In the genomic region with DNA sequence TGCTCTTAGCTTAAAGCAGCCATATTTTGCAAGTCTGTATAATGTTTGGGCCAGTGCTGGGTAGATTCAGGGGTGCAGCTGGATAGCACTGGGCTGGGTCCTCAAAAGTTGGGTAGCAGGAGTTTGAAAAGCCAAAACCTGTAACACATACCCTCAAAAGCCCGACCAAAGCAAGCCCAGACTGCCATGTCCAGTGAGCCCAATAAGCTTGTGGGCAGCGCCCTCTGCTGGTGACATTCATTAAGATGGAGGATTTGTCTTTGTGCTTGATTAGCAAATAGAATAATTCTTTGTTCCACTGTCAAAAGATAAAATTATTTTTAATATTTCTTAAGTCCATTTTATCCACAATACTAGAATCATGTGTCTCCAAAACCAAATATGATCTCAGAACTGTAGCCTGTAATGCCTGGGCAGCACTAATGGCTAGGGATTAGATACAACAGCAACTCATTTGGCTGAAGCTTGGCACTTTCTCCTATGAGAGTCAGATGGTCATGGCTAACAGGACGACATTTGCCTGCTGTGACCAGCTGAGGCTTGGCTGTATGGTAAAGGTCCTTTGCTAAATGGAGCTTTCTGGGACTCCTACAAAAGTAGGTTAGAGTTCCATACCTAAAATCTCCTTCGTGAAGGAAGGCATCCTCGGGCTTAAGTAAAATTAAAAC, we compare ENCODE assay signal across 9 mouse cellular contexts. TPM values are rescaled to one million over a fixed set of nuclear protein-coding genes. Genes with fewer than 3 reads are reported as not detected.
A peak's percentile ranks its signal among the peaks of the same experiment; 100 is the strongest.
DNase-seq lines count a peak whose midpoint lies in the region; ATAC-seq and TF ChIP-seq lines count a peak whose summit lies in the region.
"Had no signal": no experiment of that assay in that cellular context is flagged by ENCODE, and none has a peak within 500 bp of the region (broad histone marks: within the 10 kb centered on the region; RNA-seq: fewer than 3 reads in every experiment).

No protein-coding gene starts in this region.

- H3K36me3 ChIP-seq in forebrain, embryonic 12.5 days (replicated peaks) = no peaks in the 10 kb centered on the region
- no peaks in the 10 kb centered on the region for H3K36me3 ChIP-seq in hindbrain, embryonic 13.5 days
- H3K36me3 ChIP-seq in midbrain, embryonic 16.5 days (ENCODE audit: control insufficient read depth, insufficient read depth, low read length) = no peaks in the 10 kb centered on the region
- H3K36me3 ChIP-seq in spleen, adult 2 months (ENCODE audit: control insufficient read depth, insufficient read depth, low read length) = no peaks in the 10 kb centered on the region

- in situ Hi-C loops in Patski (cut with MboI; ENCODE audit: low pct_unique_long_range_greater_than_20kb) = loop anchor here (5.0 kb wide), 1 partner anchor 468 kb away; no protein-coding TSS in a partner anchor

- no peak overlapping the region for H3K27ac ChIP-seq in forebrain, embryonic 12.5 days
- no peak overlapping the region for H3K27ac ChIP-seq in hindbrain, embryonic 13.5 days
- H3K27ac ChIP-seq in midbrain, embryonic 16.5 days (ENCODE audit: low read length) = no peak overlapping the region
- no peak overlapping the region for H3K27ac ChIP-seq in spleen, adult 2 months (ENCODE audit: insufficient read depth, low read length)

- 41% methylated on average over 5 of the region's 5 CpGs for WGBS in forebrain, embryonic 12.5 days
- 41% methylated on average over 5 of the region's 5 CpGs for WGBS in hindbrain, embryonic 13.5 days
- WGBS in midbrain, embryonic 16.5 days = 41% methylated on average over 5 of the region's 5 CpGs
- 39% methylated on average over 5 of the region's 5 CpGs for WGBS in spleen, adult 2 months

- no peaks in the 10 kb centered on the region for H3K4me1 ChIP-seq in forebrain, embryonic 12.5 days
- H3K4me1 ChIP-seq in hindbrain, embryonic 13.5 days (replicated peaks) = no peaks in the 10 kb centered on the region
- no peaks in the 10 kb centered on the region for H3K4me1 ChIP-seq in midbrain, embryonic 16.5 days (ENCODE audit: control insufficient read depth, insufficient read depth, low read length)
- H3K4me1 ChIP-seq in spleen, adult 2 months (ENCODE audit: control insufficient read depth, insufficient read depth, insufficient read length) = peaks cover 3% of the 10 kb centered on the region; the same call in 1 of the 2 replicates

- no peak for TF ChIP-seq POLR2A in spleen, adult 2 months (IDR thresholded peaks at IDR 0.05; ENCODE audit: low read depth, low read length)

- no peaks in the 10 kb centered on the region for H3K9me3 ChIP-seq in forebrain, embryonic 12.5 days
- H3K9me3 ChIP-seq in hindbrain, embryonic 13.5 days = no peaks in the 10 kb centered on the region
- H3K9me3 ChIP-seq in midbrain, embryonic 16.5 days (replicated peaks; ENCODE audit: control insufficient read depth, low read length, poor library complexity, severe bottlenecking) = no peaks in the 10 kb centered on the region

- peak; percentile 87 for TF ChIP-seq CTCF in Patski (IDR thresholded peaks at IDR 0.05)
- TF ChIP-seq CTCF in spleen, adult 2 months (IDR thresholded peaks at IDR 0.05; ENCODE audit: extremely low read depth, insufficient read depth, insufficient read length, insufficient replicate concordance) = peak; percentile 82; the same call in 1 of the 2 replicates

- no peak overlapping the region for H3K9ac ChIP-seq in forebrain, embryonic 12.5 days
- no peak overlapping the region for H3K9ac ChIP-seq in hindbrain, embryonic 13.5 days
- no peak overlapping the region for H3K9ac ChIP-seq in midbrain, embryonic 16.5 days (ENCODE audit: low read depth, low read length)

- DNase-seq in Patski (ENCODE audit: low read depth, low spot score) = peak; percentile 22
- DNase-seq in c-Kit-negative CD71-positive TER-119-positive erythroid progenitor cells, embryonic 14.5 days (ENCODE audit: low read depth, low spot score) = peak; percentile 19
- peak; percentile 77 to 84 for DNase-seq in left cerebral cortex, postnatal 10 days (ENCODE audit: extremely low spot score in 1 of 2, low spot score in 2 of 2)
- DNase-seq in spleen, adult 2 months (ENCODE audit: low read depth in 1 of 2, low spot score in 2 of 2) = peak; percentile 39 to 68

- CTCF ChIA-PET in Patski (lab: Charles Lee) = interaction anchor here (0.8 to 1.5 kb wide), 6 partner anchors 14 to 464 kb away, joined by 3 to 5 read pairs (median 3); no protein-coding TSS in a partner anchor

- H3K4me2 ChIP-seq in forebrain, embryonic 12.5 days = no peak overlapping the region
- no peak overlapping the region for H3K4me2 ChIP-seq in hindbrain, embryonic 13.5 days
- H3K4me2 ChIP-seq in midbrain, embryonic 16.5 days (ENCODE audit: low read length) = no peak overlapping the region

- POLR2A ChIA-PET in Patski (lab: Charles Lee) = no interaction called here

- H3K4me3 ChIP-seq in forebrain, embryonic 12.5 days (replicated peaks) = no peak overlapping the region
- H3K4me3 ChIP-seq in hindbrain, embryonic 13.5 days = no peak overlapping the region
- H3K4me3 ChIP-seq in midbrain, embryonic 16.5 days (ENCODE audit: low read depth, low read length) = no peak overlapping the region
- H3K4me3 ChIP-seq in spleen, adult 2 months (ENCODE audit: extremely low read depth, insufficient read depth, insufficient read length) = no peak overlapping the region
- H3K4me3 ChIP-seq: megakaryocyte, embryonic 14.5 days had no signal

- no peak for ATAC-seq in Patski
- ATAC-seq in forebrain, embryonic 12.5 days (ENCODE audit: low FRiP score) = peak; percentile 71
- peak; percentile 63 for ATAC-seq in hindbrain, embryonic 13.5 days (ENCODE audit: low FRiP score)
- peak; percentile 66; the same call in 1 of the 2 replicates for ATAC-seq in midbrain, embryonic 16.5 days
- no peak for ATAC-seq in erythroid progenitor cell, adult 5-6 weeks (replicated peaks; ENCODE audit: low FRiP score, poor library complexity, severe bottlenecking)

- H3K27me3 ChIP-seq in Patski = no peaks in the 10 kb centered on the region
- no peaks in the 10 kb centered on the region; the same call in 1 of the 2 replicates for H3K27me3 ChIP-seq in forebrain, embryonic 12.5 days
- no peaks in the 10 kb centered on the region for H3K27me3 ChIP-seq in hindbrain, embryonic 13.5 days
- H3K27me3 ChIP-seq in midbrain, embryonic 16.5 days (ENCODE audit: control insufficient read depth, insufficient read depth, low read depth, low read length) = no peaks in the 10 kb centered on the region
- H3K27me3 ChIP-seq in spleen, adult 2 months (ENCODE audit: control insufficient read depth, insufficient read depth, low read length) = no peaks in the 10 kb centered on the region

- intact Hi-C loops in left cerebral cortex, postnatal 10 days (cut with DNase I) = loop anchor here (5.0 kb wide), 3 partner anchors 58 to 513 kb away; no protein-coding TSS in a partner anchor

RNA-seq across cellular contexts. Expression of a gene that starts 36.5 kb away (rescaled TPM):
- polyA plus RNA-seq in Patski (2021) = not detected
- polyA plus RNA-seq in forebrain, embryonic 12.5 days (2016; fragmentation: Nextera tagmentation; extraction: Ambion mirVana) = 0.09 TPM in 1 of 2 replicates, not detected in the other
- polyA plus RNA-seq in hindbrain, embryonic 13.5 days (2015; fragmentation: Nextera tagmentation; extraction: Ambion mirVana) = 0.13 TPM in 1 of 2 replicates, not detected in the other
- under 1 TPM; 0.22 to 0.47 TPM for total RNA-seq in left cerebral cortex, postnatal 10 days (2021)
- 0.38 and 0.62 TPM in 2 replicates for polyA plus RNA-seq in midbrain, embryonic 16.5 days (2015; fragmentation: Nextera tagmentation; extraction: Ambion mirVana)
- 0.11 and 0.18 TPM in 2 replicates for polyA plus RNA-seq in spleen, adult 2 months (2012; rRNA removed)
- not detected in 2 replicates for total RNA-seq in erythroid progenitor cell, adult 5-6 weeks (2015; ENCODE audit: low replicate concordance)
- total RNA-seq in erythroid progenitor cell, adult 5-6 weeks (2017; ENCODE audit: low replicate concordance) = not detected in 2 replicates

RNA-seq across cellular contexts. Expression of a gene that starts 48.9 kb away (rescaled TPM):
- 10.5 TPM for polyA plus RNA-seq in Patski (2021)
- 21.3 and 26.9 TPM in 2 replicates for polyA plus RNA-seq in forebrain, embryonic 12.5 days (2016; fragmentation: Nextera tagmentation; extraction: Ambion mirVana)
- polyA plus RNA-seq in hindbrain, embryonic 13.5 days (2015; fragmentation: Nextera tagmentation; extraction: Ambion mirVana) = 59.1 and 60.9 TPM in 2 replicates
- 100 to 1,000 TPM; 138 TPM for total RNA-seq in left cerebral cortex, postnatal 10 days (2021)
- 78.9 and 79.9 TPM in 2 replicates for polyA plus RNA-seq in midbrain, embryonic 16.5 days (2015; fragmentation: Nextera tagmentation; extraction: Ambion mirVana)
- polyA plus RNA-seq in spleen, adult 2 months (2012; rRNA removed) = 14.0 and 16.0 TPM in 2 replicates
- total RNA-seq in erythroid progenitor cell, adult 5-6 weeks (2015; ENCODE audit: low replicate concordance) = 2.9 and 6.7 TPM in 2 replicates
- total RNA-seq in erythroid progenitor cell, adult 5-6 weeks (2017; ENCODE audit: low replicate concordance) = 2.2 and 3.0 TPM in 2 replicates

Comparison
In these comparisons a context has a peak if more than half of its experiments do, and no peak if none do; other contexts are left out.
1. ATAC-seq: peak in forebrain, embryonic 12.5 days (single experiment), hindbrain, embryonic 13.5 days (single experiment) and midbrain, embryonic 16.5 days (single experiment); none in Patski (single experiment) and erythroid progenitor cell, adult 5-6 weeks (single experiment).
2. DNase-seq: peak in every context shown above with its lines; median percentile 80 in left cerebral cortex, postnatal 10 days; 54 in spleen, adult 2 months; 22 in Patski; 19 in c-Kit-negative CD71-positive TER-119-positive erythroid progenitor cells, embryonic 14.5 days.